Comparison of ENCODE assay signal across 12 mouse cellular contexts in genomic region chr14:22800871-22801636, GRCm38 (mm10).
DNase-seq lines count a peak whose midpoint lies in the region; ATAC-seq lines count a peak whose summit lies in the region.
"Had no signal": no experiment of that assay in that cellular context is flagged by ENCODE, and none has a peak within 500 bp of the region (broad histone marks: within the 10 kb centered on the region; RNA-seq: fewer than 3 reads in every experiment).

No protein-coding gene starts in this region.

- H3K4me3 ChIP-seq in embryonic facial prominence, embryonic 14.5 days (ENCODE audit: low read depth, low read length) = no peak overlapping the region
- H3K4me3 ChIP-seq: heart, embryonic 12.5 days had no signal

- peak; percentile 76 for DNase-seq in layer of hippocampus, adult 9-11 months
- DNase-seq in layer of hippocampus, adult 9-10 months (ENCODE audit: low spot score) = no peak
- peak; percentile 75 for DNase-seq in 416B (ENCODE audit: low read depth)
- DNase-seq in embryonic facial prominence, embryonic 14.5 days (ENCODE audit: low spot score) = no peak
- peak; percentile 80 to 94 for DNase-seq in kidney, postnatal 25 days
- no peak for DNase-seq in adrenal gland, postnatal 10 days
- no peak for DNase-seq in cerebellum, adult 11-12 months
- DNase-seq in embryo, embryonic 10.5 days (ENCODE audit: low spot score) = no peak
- DNase-seq: cerebellum, postnatal 14 days; right cerebral cortex, postnatal 25 days had no signal

- H3K9ac ChIP-seq in embryonic facial prominence, embryonic 14.5 days (ENCODE audit: low read depth, low read length) = no peak overlapping the region
- H3K9ac ChIP-seq: heart, embryonic 12.5 days; liver, embryonic 14.5 days had no signal

- no peaks in the 10 kb centered on the region for H3K4me1 ChIP-seq in embryonic facial prominence, embryonic 14.5 days (ENCODE audit: control insufficient read depth, insufficient read depth, low read length)

- H3K36me3 ChIP-seq in embryonic facial prominence, embryonic 14.5 days (ENCODE audit: control insufficient read depth, insufficient read depth, low read length) = no peaks in the 10 kb centered on the region
- H3K36me3 ChIP-seq: heart, embryonic 12.5 days had no signal

- H3K27me3 ChIP-seq in embryonic facial prominence, embryonic 14.5 days (replicated peaks; ENCODE audit: control insufficient read depth, insufficient read depth, low read length) = no peaks in the 10 kb centered on the region
- H3K27me3 ChIP-seq: heart, embryonic 12.5 days had no signal

- no peaks in the 10 kb centered on the region for H3K9me3 ChIP-seq in embryonic facial prominence, embryonic 14.5 days (ENCODE audit: control insufficient read depth, low read length)
- H3K9me3 ChIP-seq: heart, embryonic 12.5 days had no signal

- H3K27ac ChIP-seq in embryonic facial prominence, embryonic 14.5 days (replicated peaks; ENCODE audit: low read depth, low read length) = no peak overlapping the region
- H3K27ac ChIP-seq: liver, embryonic 14.5 days had no signal

- no peak overlapping the region for H3K4me2 ChIP-seq in embryonic facial prominence, embryonic 14.5 days (ENCODE audit: low read depth, low read length)
- H3K4me2 ChIP-seq: heart, embryonic 12.5 days had no signal

- ATAC-seq in embryonic facial prominence, embryonic 14.5 days (ENCODE audit: low read depth) = 0 out of 2 replicates have a peak, but pooled peaks have one; percentile 47

- WGBS in embryonic facial prominence, embryonic 14.5 days = 72% methylated on average over 13 of the region's 13 CpGs

Comparison
In these comparisons a context has a peak if more than half of its experiments do, and no peak if none do; other contexts are left out.
1. DNase-seq: peak in layer of hippocampus, adult 9-11 months (single experiment), 416B (single experiment) and kidney, postnatal 25 days (2 of 2); none in layer of hippocampus, adult 9-10 months (single experiment), embryonic facial prominence, embryonic 14.5 days (single experiment), adrenal gland, postnatal 10 days (single experiment), cerebellum, adult 11-12 months (single experiment) and embryo, embryonic 10.5 days (single experiment).